Comparison of ENCODE assay signal across 13 mouse cellular contexts in the genomic region with DNA sequence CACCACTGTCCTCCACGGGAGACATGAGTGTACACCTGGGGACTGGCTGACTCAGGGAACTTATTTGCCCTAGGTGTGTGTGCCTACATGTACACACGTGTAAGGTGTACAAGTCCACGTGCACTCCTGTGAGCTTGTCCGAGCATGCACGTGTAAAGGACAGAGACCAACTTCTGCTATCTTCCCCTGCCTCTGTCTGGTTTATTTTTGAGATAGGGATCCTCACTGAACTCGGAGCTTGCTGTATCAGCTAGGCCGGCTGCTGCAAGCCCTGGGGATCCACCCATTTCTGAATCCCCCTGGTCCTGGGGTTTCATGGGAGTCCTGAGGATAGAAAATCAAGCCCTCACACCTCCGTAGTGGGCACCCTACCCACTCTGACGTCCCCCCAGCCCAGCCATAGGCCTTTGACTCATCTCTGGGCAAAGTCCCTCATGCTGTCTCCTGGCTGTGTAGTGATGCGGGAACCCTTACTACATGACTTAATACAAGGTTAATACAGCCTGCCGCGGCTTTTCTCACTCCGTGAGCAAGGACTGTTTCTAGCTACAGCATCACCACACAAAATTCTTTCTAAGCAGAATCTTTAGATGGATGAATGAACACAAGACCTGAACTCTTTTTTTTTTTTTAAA. TPM values are rescaled to one million over a fixed set of nuclear protein-coding genes. Genes with fewer than 3 reads are reported as not detected.
"Had no signal": no experiment of that assay in that cellular context is flagged by ENCODE, and none has a peak within 500 bp of the region (broad histone marks: within the 10 kb centered on the region; RNA-seq: fewer than 3 reads in every experiment).

No protein-coding gene starts in this region.

- H3K9me3 ChIP-seq: lung, embryonic 15.5 days; megakaryocyte, embryonic 14.5 days; midbrain, embryonic 12.5 days had no signal

- H3K9ac ChIP-seq: hindbrain, embryonic 14.5 days; lung, embryonic 15.5 days; midbrain, embryonic 12.5 days had no signal

- H3K27ac ChIP-seq: hindbrain, embryonic 14.5 days; left cerebral cortex, adult 2 months; lung, embryonic 15.5 days; macrophage; midbrain, embryonic 12.5 days had no signal

- ATAC-seq: intestine, postnatal 0 days; midbrain, embryonic 16.5 days had no signal

- H3K27me3 ChIP-seq: lung, embryonic 15.5 days; megakaryocyte, embryonic 14.5 days; midbrain, embryonic 12.5 days had no signal

- H3K4me3 ChIP-seq: left cerebral cortex, adult 2 months; lung, embryonic 15.5 days; megakaryocyte, embryonic 14.5 days; midbrain, embryonic 12.5 days had no signal

- H3K4me1 ChIP-seq: lung, embryonic 15.5 days; megakaryocyte, embryonic 14.5 days; midbrain, embryonic 12.5 days had no signal

- DNase-seq: kidney, adult 8-10 months; lung, postnatal 14 days; right cerebral cortex, adult 18-20 months; right cerebral cortex, postnatal 25 days had no signal

- H3K4me2 ChIP-seq: hindbrain, embryonic 14.5 days; lung, embryonic 15.5 days; midbrain, embryonic 12.5 days had no signal

- H3K36me3 ChIP-seq: lung, embryonic 15.5 days; midbrain, embryonic 12.5 days had no signal

RNA-seq across cellular contexts. Expression of a gene that starts 55.5 kb away (rescaled TPM):
- polyA plus RNA-seq: hindbrain, embryonic 14.5 days; macrophage; midbrain, embryonic 12.5 days; midbrain, embryonic 16.5 days; neural tube, embryonic 14.5 days had no signal
